Mouse (Mus musculus): ENCODE results near the gene Rad18. TPM values are rescaled to one million over a fixed set of nuclear protein-coding genes. Genes with fewer than 3 reads are reported as not detected.
"Not testable (repeated sequence)": the region's sequence is repeated elsewhere in the genome, so short reads cannot be mapped to it uniquely, and the experiment has no call there.

Gene Rad18
- polyA plus RNA-seq, 1 experiment: 32.9 TPM

- Histone ChIP-seq H3K4me1 (ENCODE audit: control insufficient read depth, insufficient read depth, low read length) (no peaks in the 10 kb centered on the region), H3K4me3 (ENCODE audit: insufficient read depth, low read length) (no peak overlapping the region), H3K27ac (ENCODE audit: insufficient read depth, low read length) (no peak overlapping the region)
- no peak for TF ChIP-seq CTCF (IDR thresholded peaks at IDR 0.05; ENCODE audit: borderline replicate concordance, insufficient read depth, low read length)
- TF ChIP-seq POLR2A (IDR thresholded peaks at IDR 0.05; ENCODE audit: low read depth, low read length): no peak
These were observed 32.4 kb upstream of the Rad18 start for GRCm38 (mm10) chr6:112728760-112729422.

GRCm38 (mm10) chr6:112725468-112725867 is 29.0 kb upstream of the Rad18 start:
- no peaks in the 10 kb centered on the region for H3K4me1 ChIP-seq (ENCODE audit: control insufficient read depth, insufficient read depth, low read length)
- TF ChIP-seq POLR2A (IDR thresholded peaks at IDR 0.05; ENCODE audit: low read depth, low read length) (no peak), CTCF (IDR thresholded peaks at IDR 0.05; ENCODE audit: borderline replicate concordance, insufficient read depth, low read length) (no peak)
- H3K27ac ChIP-seq (ENCODE audit: insufficient read depth, low read length): no peak overlapping the region
- no peak overlapping the region for H3K4me3 ChIP-seq (ENCODE audit: insufficient read depth, low read length)

- no peak for TF ChIP-seq POLR2A (IDR thresholded peaks at IDR 0.05; ENCODE audit: low read depth, low read length)
- no peak for TF ChIP-seq CTCF (IDR thresholded peaks at IDR 0.05; ENCODE audit: borderline replicate concordance, insufficient read depth, low read length)
- no peaks in the 10 kb centered on the region for H3K4me1 ChIP-seq (ENCODE audit: control insufficient read depth, insufficient read depth, low read length)
- no peak overlapping the region for H3K27ac ChIP-seq (ENCODE audit: insufficient read depth, low read length)
- no peak overlapping the region for H3K4me3 ChIP-seq (ENCODE audit: insufficient read depth, low read length)
These were observed 24.1 kb upstream of the Rad18 start for GRCm38 (mm10) chr6:112720409-112721080.

GRCm38 (mm10) chr6:112719983-112720382 is 23.5 kb upstream of the Rad18 start:
- no peak for TF ChIP-seq CTCF (IDR thresholded peaks at IDR 0.05; ENCODE audit: borderline replicate concordance, insufficient read depth, low read length)
- no peak for TF ChIP-seq POLR2A (IDR thresholded peaks at IDR 0.05; ENCODE audit: low read depth, low read length)
- Histone ChIP-seq H3K27ac (ENCODE audit: insufficient read depth, low read length) (no peak overlapping the region), H3K4me1 (ENCODE audit: control insufficient read depth, insufficient read depth, low read length) (no peaks in the 10 kb centered on the region), H3K4me3 (ENCODE audit: insufficient read depth, low read length) (no peak overlapping the region)

GRCm38 (mm10) chr6:112717168-112717567 is 20.7 kb upstream of the Rad18 start:
- Histone ChIP-seq H3K27ac (ENCODE audit: insufficient read depth, low read length) (no peak overlapping the region), H3K4me3 (ENCODE audit: insufficient read depth, low read length) (no peak overlapping the region), H3K4me1 (ENCODE audit: control insufficient read depth, insufficient read depth, low read length) (no peaks in the 10 kb centered on the region)
- no peak for TF ChIP-seq CTCF (IDR thresholded peaks at IDR 0.05; ENCODE audit: borderline replicate concordance, insufficient read depth, low read length)
- TF ChIP-seq POLR2A (IDR thresholded peaks at IDR 0.05; ENCODE audit: low read depth, low read length): no peak

- TF ChIP-seq CTCF (IDR thresholded peaks at IDR 0.05; ENCODE audit: borderline replicate concordance, insufficient read depth, low read length) (no peak), POLR2A (IDR thresholded peaks at IDR 0.05; ENCODE audit: low read depth, low read length) (no peak)
- Histone ChIP-seq H3K4me1 (ENCODE audit: control insufficient read depth, insufficient read depth, low read length) (no peaks in the 10 kb centered on the region), H3K27ac (ENCODE audit: insufficient read depth, low read length) (no peak overlapping the region), H3K4me3 (ENCODE audit: insufficient read depth, low read length) (no peak overlapping the region)
These were observed 17.5 kb upstream of the Rad18 start for GRCm38 (mm10) chr6:112713951-112714350.

GRCm38 (mm10) chr6:112702296-112702695 is 5.8 kb upstream of the Rad18 start:
- H3K4me3 ChIP-seq (ENCODE audit: insufficient read depth, low read length); H3K4me1 ChIP-seq (ENCODE audit: control insufficient read depth, insufficient read depth, low read length); H3K27ac ChIP-seq (ENCODE audit: insufficient read depth, low read length): not testable (repeated sequence)

GRCm38 (mm10) chr6:112700392-112700791 is 3.9 kb upstream of the Rad18 start:
- Histone ChIP-seq H3K4me1 (ENCODE audit: control insufficient read depth, insufficient read depth, low read length) (no peaks in the 10 kb centered on the region), H3K4me3 (ENCODE audit: insufficient read depth, low read length) (no peak overlapping the region), H3K27ac (ENCODE audit: insufficient read depth, low read length) (no peak overlapping the region)
- TF ChIP-seq CTCF (IDR thresholded peaks at IDR 0.05; ENCODE audit: borderline replicate concordance, insufficient read depth, low read length) (peak; percentile 25; the same call in 1 of the 2 replicates), POLR2A (IDR thresholded peaks at IDR 0.05; ENCODE audit: low read depth, low read length) (no peak)

GRCm38 (mm10) chr6:112699115-112699514 is 2.6 kb upstream of the Rad18 start:
- Histone ChIP-seq H3K27ac (ENCODE audit: insufficient read depth, low read length) (no peak overlapping the region), H3K4me3 (ENCODE audit: insufficient read depth, low read length) (no peak overlapping the region), H3K4me1 (ENCODE audit: control insufficient read depth, insufficient read depth, low read length) (no peaks in the 10 kb centered on the region)
- no peak for TF ChIP-seq POLR2A (IDR thresholded peaks at IDR 0.05; ENCODE audit: low read depth, low read length)
- no peak for TF ChIP-seq CTCF (IDR thresholded peaks at IDR 0.05; ENCODE audit: borderline replicate concordance, insufficient read depth, low read length)

GRCm38 (mm10) chr6:112694492-112694891 is 2.0 kb downstream of the Rad18 start:
- no peak for TF ChIP-seq CTCF (IDR thresholded peaks at IDR 0.05; ENCODE audit: borderline replicate concordance, insufficient read depth, low read length)
- no peak for TF ChIP-seq POLR2A (IDR thresholded peaks at IDR 0.05; ENCODE audit: low read depth, low read length)
- no peaks in the 10 kb centered on the region for H3K4me1 ChIP-seq (ENCODE audit: control insufficient read depth, insufficient read depth, low read length)
- no peak overlapping the region for H3K27ac ChIP-seq (ENCODE audit: insufficient read depth, low read length)
- H3K4me3 ChIP-seq (ENCODE audit: insufficient read depth, low read length): no peak overlapping the region

Data from embryonic fibroblast, embryonic 13.5 days (primary cell).